Mouse (Mus musculus) forelimb bud, embryonic 11.5 days (tissue): ENCODE data around the gene Nedd8.

Experiments
- DNase-seq: peaks from one replicate; pipeline ENCODE4 v3.0.0-alpha.2; 2012; ENCODE audit warnings: low read depth, low spot score

Nedd8 gene

GRCm38 (mm10) chr14:55614565-55615178, 57.3 kb downstream of the Nedd8 start:
- no peak for DNase-seq

GRCm38 (mm10) chr14:55613346-55613745, 58.6 kb downstream of the Nedd8 start:
- DNase-seq = no peak
